Mouse (Mus musculus) liver, adult 2 months (tissue): ENCODE measurements at regions not wholly inside any gene's neighbourhood (a gene's known extent, or its start where the extent isn't known, plus 50 kb on each side); places are given as distances from the start of the nearest gene placed in this dataset.

Source experiments
- CTCF ChIP-seq: fragments of 200-500 bp; IDR thresholded peaks from 2 replicates; pipeline ENCODE4 v1.5.1; 2011; ENCODE audit warnings: low read depth, low read length, control low read depth
- POLR2A ChIP-seq: fragments of 200-500 bp; IDR thresholded peaks from 2 replicates; pipeline ENCODE4 v1.6.1; 2011; ENCODE audit warnings: low read length, control low read depth; ENCODE audit not compliant: insufficient read depth; ENCODE audit errors: extremely low read depth

DNA sequence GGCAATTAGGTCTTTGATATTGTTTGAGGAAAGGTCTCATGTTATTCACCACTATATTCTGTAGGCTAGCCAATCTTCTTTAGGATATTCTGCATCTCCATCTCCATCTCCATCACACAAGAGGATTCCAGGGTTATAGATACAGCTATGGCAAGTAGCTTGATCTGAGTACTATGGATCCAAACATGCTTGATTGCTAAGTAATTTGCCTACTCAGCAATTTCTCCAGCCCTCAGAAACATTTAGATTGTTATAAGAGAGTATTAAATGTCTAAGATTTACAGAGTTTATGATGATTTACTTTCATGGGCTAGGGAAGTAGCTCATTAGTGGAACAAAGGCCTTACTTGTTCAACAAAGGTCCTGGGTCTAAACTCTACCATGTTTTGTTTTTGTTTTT is 259.8 kb downstream of the Casp12 start:
- TF ChIP-seq POLR2A (no peak), CTCF (no peak)
